Mouse (Mus musculus) CD4-positive, CD25-positive, alpha-beta regulatory T cell, adult 2 months (primary cell): ENCODE data around the gene Hist1h2bh.

Source experiments
- DNase-seq: peaks from one replicate; pipeline ENCODE4 v3.0.0-alpha.2; 2012; ENCODE audit warnings: low read depth, low spot score

Gene Hist1h2bh

GRCm38 (mm10) chr13:23530901-23531875, 12.0 kb downstream of the Hist1h2bh start, which contains the start of gene Hist1h4h:
Hist1h4h (plus strand) TSS chr13:23531050.
- DNase-seq: peak; percentile 96

DNA sequence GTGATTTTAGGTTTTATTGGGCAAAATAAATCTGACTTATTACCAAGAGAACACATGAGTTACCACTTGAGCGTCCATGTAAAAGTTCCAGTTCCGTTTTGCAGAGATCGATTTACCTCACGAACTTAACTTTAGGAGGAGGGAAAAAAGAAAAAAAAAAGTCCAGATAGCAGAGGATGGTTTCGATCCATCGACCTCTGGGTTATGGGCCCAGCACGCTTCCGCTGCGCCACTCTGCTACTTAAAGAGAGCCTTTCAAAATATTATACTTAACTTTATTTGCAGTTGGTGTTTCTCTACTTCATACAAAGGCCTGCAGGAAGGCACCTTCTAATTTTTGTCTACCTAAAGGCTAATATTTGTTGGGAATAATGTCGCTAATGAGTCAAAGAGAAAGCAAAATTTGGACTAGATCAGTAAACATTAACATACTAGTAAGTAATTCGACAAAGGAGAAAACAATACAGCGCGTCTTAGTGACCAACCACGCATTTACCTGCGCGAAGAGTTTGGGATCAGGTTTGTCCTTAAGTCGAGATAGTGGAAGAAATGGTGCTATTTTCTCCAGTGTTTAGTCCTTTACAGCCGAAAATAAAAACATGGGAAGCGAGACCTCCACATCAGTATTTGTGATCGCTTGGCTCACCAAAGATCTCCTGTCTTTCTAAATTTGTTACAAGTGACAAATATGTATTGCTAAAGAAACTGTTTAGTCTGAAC, 12.9 kb downstream of the Hist1h2bh start:
- DNase-seq: peak; percentile 83

DNA sequence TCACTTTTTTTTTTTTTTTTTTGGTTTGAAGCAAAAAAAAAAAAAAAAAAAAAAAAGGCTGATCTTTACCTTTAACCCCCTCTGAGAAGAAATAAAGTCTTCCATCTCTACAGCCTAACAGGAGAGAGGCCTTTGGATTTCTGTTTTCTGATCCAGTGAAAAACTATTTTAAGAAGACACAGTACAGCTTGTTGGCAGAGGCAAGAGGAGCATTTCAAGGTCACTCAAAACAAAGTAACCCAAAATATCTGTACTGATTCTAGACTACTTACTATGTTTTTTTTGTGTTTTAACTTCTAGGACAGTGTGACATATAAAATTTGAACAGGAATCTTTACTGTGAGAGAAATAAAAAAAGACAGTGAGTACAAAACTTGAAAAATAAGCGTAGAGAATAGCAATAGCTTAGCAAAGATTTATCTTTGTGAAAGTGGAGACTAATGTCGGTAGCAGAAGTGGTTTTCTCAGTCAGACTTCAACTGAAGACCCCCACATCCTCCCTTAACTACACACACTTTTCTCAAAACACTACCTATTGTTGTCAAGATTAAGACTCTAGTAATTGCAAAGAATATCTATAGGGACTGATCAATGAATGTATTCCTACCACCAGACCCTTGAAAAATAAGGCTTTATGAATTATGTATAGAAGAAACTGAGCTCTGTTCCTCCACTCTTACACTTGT, 13.6 kb downstream of the Hist1h2bh start:
- no peak for DNase-seq

DNA sequence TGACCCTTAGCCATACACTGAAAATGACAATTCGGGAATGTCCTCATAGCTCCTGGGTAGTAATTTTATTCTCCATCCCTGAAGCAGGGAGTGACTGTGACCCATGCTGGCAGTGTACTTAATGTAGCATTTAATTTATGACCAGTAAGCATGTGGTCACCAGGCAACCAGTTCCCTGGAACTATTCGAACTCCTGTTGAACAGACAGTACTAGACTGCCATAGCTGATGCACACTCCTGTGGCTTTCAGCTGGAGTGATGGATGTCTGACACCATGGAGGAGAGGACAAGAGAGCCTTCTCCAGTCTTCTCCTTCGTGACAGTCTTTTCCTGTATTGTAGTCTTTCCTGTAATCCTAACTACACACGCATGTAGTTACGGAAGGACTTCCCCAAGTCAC, 14.2 kb downstream of the Hist1h2bh start:
- no peak for DNase-seq

GRCm38 (mm10) chr13:23526312-23526711, 16.9 kb downstream of the Hist1h2bh start:
- DNase-seq: peak; percentile 94

- no peak for DNase-seq
These were observed 17.3 kb downstream of the Hist1h2bh start for GRCm38 (mm10) chr13:23525901-23526300.

DNA sequence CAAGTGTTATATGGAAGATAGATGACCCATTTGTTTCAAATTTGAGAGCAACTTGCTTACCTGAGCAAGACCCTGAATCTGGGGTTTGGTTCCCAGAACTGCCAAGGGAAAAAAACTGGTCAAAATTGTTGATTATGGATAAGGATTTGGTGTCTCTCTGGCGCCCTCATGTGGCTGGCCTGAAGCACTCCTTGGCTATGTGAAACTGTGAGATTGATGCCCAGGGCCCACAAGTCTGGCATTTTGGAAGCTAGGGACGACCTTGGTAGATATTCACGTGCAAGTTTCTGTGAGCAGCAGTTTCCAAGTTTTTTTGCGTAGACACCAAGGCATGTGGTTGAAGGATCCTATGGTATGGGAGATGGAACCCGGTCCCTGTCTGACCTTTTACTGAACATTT, 18.5 kb downstream of the Hist1h2bh start:
- DNase-seq: peak; percentile 90

GRCm38 (mm10) chr13:23523976-23524375, 19.2 kb downstream of the Hist1h2bh start:
- DNase-seq: no peak

GRCm38 (mm10) chr13:23521703-23522102, 21.5 kb downstream of the Hist1h2bh start:
- peak; percentile 83 for DNase-seq

DNA sequence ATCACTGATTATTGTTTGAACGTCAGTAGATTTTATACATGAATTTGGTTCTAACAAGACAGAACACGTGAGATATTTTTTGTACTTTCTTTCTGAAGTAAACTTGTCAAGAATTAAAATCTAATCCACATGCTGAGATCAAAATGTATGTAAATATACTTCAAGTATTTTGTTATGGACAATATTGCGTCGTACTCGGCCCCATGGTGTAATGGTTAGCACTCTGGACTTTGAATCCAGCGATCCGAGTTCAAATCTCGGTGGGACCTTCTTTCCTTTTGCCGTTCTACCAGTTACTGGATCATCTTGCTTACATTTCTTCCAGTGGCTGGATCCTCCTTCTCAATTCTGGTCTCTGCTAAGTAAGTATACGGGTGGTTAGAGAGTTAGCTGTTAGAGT, 23.8 kb downstream of the Hist1h2bh start:
- peak; percentile 83 for DNase-seq

DNA sequence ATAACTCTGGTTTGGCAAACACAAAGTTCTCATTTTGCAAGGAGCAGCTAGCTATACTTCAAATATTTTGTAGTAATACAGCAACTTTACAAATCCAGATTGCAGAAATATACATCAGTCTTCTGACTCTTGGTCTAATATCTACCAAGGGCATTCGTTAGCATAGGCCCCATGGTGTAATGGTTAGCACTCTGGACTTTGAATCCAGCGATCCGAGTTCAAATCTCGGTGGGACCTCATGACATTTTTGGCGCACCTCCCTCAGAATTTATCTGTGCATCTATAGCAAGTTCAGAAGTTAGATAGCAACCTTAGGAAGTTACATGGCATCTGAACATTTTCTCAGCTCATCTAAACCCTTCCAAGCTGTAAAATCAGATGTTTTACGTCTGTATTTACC, 24.3 kb downstream of the Hist1h2bh start:
- peak; percentile 86 for DNase-seq

DNA sequence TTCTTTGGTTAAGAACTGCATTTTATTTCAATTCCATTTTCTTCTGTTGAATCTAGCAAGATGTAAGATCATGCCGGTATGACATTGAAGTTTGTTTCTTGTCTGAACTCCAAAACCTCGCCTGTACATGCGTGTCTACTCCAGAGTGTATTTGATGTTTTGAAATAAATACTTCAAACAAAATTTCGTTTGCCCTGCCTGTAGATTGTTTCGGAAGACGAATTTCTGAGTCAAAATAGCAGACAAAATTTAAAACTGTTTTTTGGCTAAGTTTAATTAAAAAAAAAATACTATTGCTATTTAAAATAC, 24.9 kb downstream of the Hist1h2bh start:
- DNase-seq: no peak

DNA sequence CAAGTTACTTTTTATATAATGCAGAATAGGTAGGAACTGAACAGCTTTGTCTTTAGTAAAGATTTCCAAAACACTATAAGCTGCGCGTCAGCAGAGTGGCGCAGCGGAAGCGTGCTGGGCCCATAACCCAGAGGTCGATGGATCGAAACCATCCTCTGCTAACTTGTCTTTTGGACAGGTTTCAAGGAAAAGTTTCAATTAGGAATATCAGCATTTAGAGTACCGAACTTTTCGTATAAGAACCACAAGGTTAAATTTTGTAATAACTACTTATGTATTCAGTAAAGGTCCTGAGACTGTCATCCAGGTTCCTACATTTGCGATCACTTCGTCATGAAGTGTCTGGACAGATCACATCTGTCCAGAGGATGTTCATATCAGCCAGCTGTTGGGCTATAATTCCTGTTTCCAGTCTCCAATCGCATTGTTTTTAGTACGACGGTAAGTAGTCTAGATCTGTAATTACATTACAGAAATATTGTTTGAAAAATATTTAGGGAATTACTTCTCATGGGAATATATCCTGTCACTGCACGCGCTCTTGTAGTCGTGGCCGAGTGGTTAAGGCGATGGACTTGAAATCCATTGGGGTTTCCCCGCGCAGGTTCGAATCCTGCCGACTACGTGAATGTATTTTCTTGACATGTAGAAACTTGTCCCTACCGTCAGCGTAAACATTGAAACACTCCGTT, 25.4 kb downstream of the Hist1h2bh start:
- DNase-seq: peak; percentile 85

GRCm38 (mm10) chr13:23516822-23517602, 26.2 kb downstream of the Hist1h2bh start:
- DNase-seq: peak; percentile 88

GRCm38 (mm10) chr13:23515826-23516620, 27.2 kb downstream of the Hist1h2bh start:
- no peak for DNase-seq

DNA sequence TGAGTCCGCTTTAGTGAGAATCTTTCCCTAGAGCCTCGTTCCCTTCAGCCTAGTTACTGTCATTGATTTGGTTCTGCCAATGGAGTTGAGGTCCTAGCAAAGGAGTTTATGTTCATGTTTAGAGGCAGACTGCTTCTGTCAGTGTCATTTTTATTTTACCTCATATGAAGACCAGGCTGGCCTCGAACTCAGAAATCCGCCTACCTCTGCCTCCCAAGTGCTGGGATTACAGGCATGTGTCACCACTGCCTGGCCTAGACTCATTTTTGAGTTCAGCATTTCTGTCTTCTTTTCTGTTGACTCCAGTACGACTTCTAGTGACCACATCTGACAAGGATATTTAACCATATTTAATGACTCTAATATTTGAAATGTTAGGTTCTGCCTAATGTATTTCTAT, 27.9 kb downstream of the Hist1h2bh start:
- DNase-seq: no peak

GRCm38 (mm10) chr13:23513517-23513916, 29.7 kb downstream of the Hist1h2bh start:
- DNase-seq: no peak

- no peak for DNase-seq
These were observed 33.1 kb downstream of the Hist1h2bh start for GRCm38 (mm10) chr13:23510127-23510526.

GRCm38 (mm10) chr13:23506819-23507515, 36.2 kb downstream of the Hist1h2bh start:
- DNase-seq: no peak
